Mouse (Mus musculus) myocyte (in vitro differentiated cells): ENCODE data around the gene Ppp1r3c. TPM values are rescaled to one million over a fixed set of nuclear protein-coding genes. Genes with fewer than 3 reads are reported as not detected.

Experiments
- H3K27me3 ChIP-seq: one replicate; pipeline ENCODE4 v1.6.1; 2011; ENCODE audit not compliant: control insufficient read depth, insufficient read depth, insufficient read length
- H3K36me3 ChIP-seq: one replicate; pipeline ENCODE4 v1.6.1; 2011; ENCODE audit not compliant: control insufficient read depth, insufficient read depth
- H3K4me2 ChIP-seq: one replicate; pipeline ENCODE4 v1.6.1; 2011; ENCODE audit warnings: low read depth, control low read depth
- H3K4me3 ChIP-seq: one replicate; pipeline ENCODE4 v1.5.1; 2011; ENCODE audit warnings: mild to moderate bottlenecking, control low read depth, moderate library complexity
- H3K79me2 ChIP-seq: one replicate; pipeline ENCODE4 v1.6.1; 2011; ENCODE audit not compliant: control insufficient read depth, insufficient read depth
- H3ac ChIP-seq: one replicate; pipeline ENCODE4 v1.6.1; 2011; ENCODE audit not compliant: control insufficient read depth, insufficient read length
- CEBPB ChIP-seq: IDR thresholded peaks from 2 replicates; pipeline ENCODE4 v1.6.1; 2011; ENCODE audit warnings: mild to moderate bottlenecking, moderate library complexity; ENCODE audit not compliant: poor library complexity, insufficient read depth, severe bottlenecking
- E2F4 ChIP-seq: IDR thresholded peaks from one replicate; pipeline ENCODE4 v1.6.1; 2011; ENCODE audit warnings: mild to moderate bottlenecking, control low read depth, moderate library complexity; ENCODE audit not compliant: insufficient read depth
- MAX ChIP-seq: IDR thresholded peaks from one replicate; pipeline ENCODE4 v1.6.1; 2011; ENCODE audit warnings: low read depth, mild to moderate bottlenecking, control low read depth
- MYOD1 ChIP-seq, 3 experiments: IDR thresholded peaks; one replicate each; pipeline ENCODE4 v1.6.1; 2011; ENCODE audit warnings: control low read depth in 2 of 3, low read depth in 2 of 3, mild to moderate bottlenecking in 2 of 3, moderate library complexity in 1 of 3; ENCODE audit not compliant: insufficient read length in 2 of 3, control insufficient read depth in 1 of 3
- MYOG ChIP-seq, 3 experiments: IDR thresholded peaks; one replicate each; pipeline ENCODE4 v1.6.1; 2011; ENCODE audit warnings: control low read depth in 2 of 3, low read depth in 2 of 3, mild to moderate bottlenecking in 2 of 3; ENCODE audit not compliant: insufficient read length in 2 of 3, control insufficient read depth in 1 of 3, insufficient read depth in 1 of 3
- POLR2A ChIP-seq: IDR thresholded peaks from one replicate; pipeline ENCODE4 v1.6.1; 2011; ENCODE audit warnings: low read depth, mild to moderate bottlenecking, control low read depth, moderate library complexity; ENCODE audit not compliant: insufficient read length
- POLR2AphosphoS2 ChIP-seq: IDR thresholded peaks from one replicate; pipeline ENCODE4 v1.6.1; 2011; ENCODE audit warnings: low read depth, control low read depth; ENCODE audit not compliant: insufficient read length
- REST ChIP-seq: IDR thresholded peaks from one replicate; pipeline ENCODE4 v1.6.1; 2011; ENCODE audit warnings: mild to moderate bottlenecking, control low read depth, moderate library complexity; ENCODE audit not compliant: insufficient read depth, insufficient read length
- SRF ChIP-seq: IDR thresholded peaks from one replicate; pipeline ENCODE4 v1.6.1; 2011; ENCODE audit warnings: low read depth; ENCODE audit not compliant: control insufficient read depth, insufficient read length
- TCF12 ChIP-seq: IDR thresholded peaks from one replicate; pipeline ENCODE4 v1.6.1; 2011; ENCODE audit warnings: mild to moderate bottlenecking, control low read depth; ENCODE audit not compliant: poor library complexity, insufficient read depth, severe bottlenecking
- TCF3 ChIP-seq: IDR thresholded peaks from one replicate; pipeline ENCODE4 v1.6.1; 2011; ENCODE audit warnings: low read depth, control low read depth; ENCODE audit not compliant: insufficient read length
- USF1 ChIP-seq: IDR thresholded peaks from one replicate; pipeline ENCODE4 v1.6.1; 2011; ENCODE audit warnings: low read depth, mild to moderate bottlenecking, control low read depth, moderate library complexity
- polyA plus RNA-seq: library from polyadenylated mRNA; unstranded; fragments of >200 nt; fragmentation: generic; extraction: Trizol; gene quantifications from one replicate; pipeline ENCODE4 v1.2.1, GENCODE M21; 2012; ENCODE audit warnings: missing spikeins

The Ppp1r3c gene
- not detected for polyA plus RNA-seq

DNA sequence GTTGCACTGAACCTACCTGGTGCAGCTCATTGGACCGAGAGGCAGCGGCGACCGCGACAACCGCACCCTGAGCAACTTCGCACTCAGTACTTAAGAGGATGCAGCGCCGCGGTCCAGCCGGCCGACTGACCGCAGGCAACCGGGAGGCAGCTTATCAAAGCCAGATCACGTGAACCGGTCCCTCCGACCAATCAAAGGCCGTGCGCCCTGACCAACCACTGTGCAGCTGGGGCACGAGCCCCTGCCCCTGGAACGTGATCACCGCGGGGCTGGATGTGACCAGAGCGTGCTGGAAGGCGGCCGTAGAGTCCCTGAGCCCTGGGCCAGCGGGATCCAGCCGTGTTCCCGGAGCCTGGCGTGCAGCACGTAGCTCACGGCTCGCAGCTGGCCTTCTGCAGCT lies at the start of gene Ppp1r3c:
Ppp1r3c (minus strand) TSS at position 117 of the 400 bp plus-strand sequence.
- Histone ChIP-seq H3K4me2 (peak within 1 kb of the TSS; percentile 42), H3K27me3 (peaks cover 8% of the 10 kb centered on the region), H3K79me2 (no peaks in the 10 kb centered on the region), H3ac (no peak within 1 kb of the TSS), H3K36me3 (no peaks in the 10 kb centered on the region), H3K4me3 (no peak within 1 kb of the TSS)
- TF ChIP-seq POLR2A (no peak), MYOG (IDR thresholded peaks at IDR 0.05; ENCODE audit: control insufficient read depth in 1 of 3, insufficient read depth in 1 of 3, insufficient read length in 2 of 3, low read depth in 2 of 3) (no peak), E2F4 (no peak), TCF3 (no peak), REST (no peak)

DNA sequence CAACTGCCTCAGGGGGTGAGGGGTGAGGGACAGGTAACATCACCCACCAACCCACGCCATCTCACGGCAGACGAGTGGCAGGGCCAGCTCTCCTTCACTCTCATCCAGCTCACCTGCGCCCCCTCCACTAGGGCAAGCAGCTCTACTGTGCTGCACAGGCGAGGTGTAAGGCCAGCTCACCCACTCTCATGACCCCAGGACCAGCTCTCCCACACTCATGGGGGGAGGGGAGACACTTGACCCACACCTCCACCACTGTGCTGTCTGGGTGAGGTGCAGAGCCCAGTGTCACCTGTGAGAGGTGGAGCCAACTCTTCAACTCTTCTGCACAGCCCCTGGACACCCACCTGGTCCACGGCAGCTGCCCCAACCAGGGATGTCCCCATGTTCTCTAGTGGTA lies 46.7 kb upstream of the Ppp1r3c start:
- no peak overlapping the region for H3K4me2 ChIP-seq

GRCm38 (mm10) chr19:36782591-36782990 lies 46.1 kb upstream of the Ppp1r3c start:
- TF ChIP-seq CEBPB (no peak), SRF (no peak), MAX (no peak), MYOD1 (IDR thresholded peaks at IDR 0.05; ENCODE audit: control insufficient read depth in 1 of 3, insufficient read length in 2 of 3, low read depth in 2 of 3) (no peak), REST (no peak), MYOG (IDR thresholded peaks at IDR 0.05; ENCODE audit: control insufficient read depth in 1 of 3, insufficient read depth in 1 of 3, insufficient read length in 2 of 3, low read depth in 2 of 3) (no peak), TCF3 (no peak), POLR2A (no peak), TCF12 (no peak), E2F4 (no peak), USF1 (no peak), POLR2AphosphoS2 (no peak)
- no peak overlapping the region for H3ac ChIP-seq

More for the DNA sequence above, 46.7 kb upstream of the Ppp1r3c start:
- TF ChIP-seq MYOG (IDR thresholded peaks at IDR 0.05; ENCODE audit: control insufficient read depth in 1 of 3, insufficient read depth in 1 of 3, insufficient read length in 2 of 3, low read depth in 2 of 3) (no peak), POLR2AphosphoS2 (no peak), TCF3 (no peak), E2F4 (no peak), TCF12 (no peak), MYOD1 (IDR thresholded peaks at IDR 0.05; ENCODE audit: control insufficient read depth in 1 of 3, insufficient read length in 2 of 3, low read depth in 2 of 3) (no peak), REST (no peak), USF1 (no peak), POLR2A (no peak)
- Histone ChIP-seq H3K36me3 (no peaks in the 10 kb centered on the region), H3K27me3 (no peaks in the 10 kb centered on the region), H3ac (no peak overlapping the region), H3K79me2 (no peaks in the 10 kb centered on the region), H3K4me3 (no peak overlapping the region)

DNA sequence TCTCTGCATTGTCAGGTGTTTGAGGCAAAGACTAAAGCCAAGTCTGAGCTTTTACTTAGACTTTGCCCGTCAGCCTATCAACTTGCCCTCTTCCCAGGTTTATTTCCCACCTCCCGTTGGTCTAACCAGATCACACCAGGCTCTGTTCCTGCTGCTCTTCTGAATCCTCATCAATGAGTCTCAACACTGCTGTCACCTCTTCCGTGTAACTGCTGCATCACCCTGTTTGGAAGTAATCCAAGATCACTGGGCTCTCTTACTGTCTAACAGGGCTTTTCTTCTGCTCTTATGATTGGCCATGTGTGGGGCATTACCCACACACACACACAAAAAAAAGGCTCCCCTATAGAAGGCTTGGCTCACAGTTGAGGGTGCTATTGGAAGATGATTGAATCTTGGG lies 45.5 kb upstream of the Ppp1r3c start:
- TF ChIP-seq TCF12 (no peak), MYOG (IDR thresholded peaks at IDR 0.05; ENCODE audit: control insufficient read depth in 1 of 3, insufficient read depth in 1 of 3, insufficient read length in 2 of 3, low read depth in 2 of 3) (no peak), E2F4 (no peak), MYOD1 (IDR thresholded peaks at IDR 0.05; ENCODE audit: control insufficient read depth in 1 of 3, insufficient read length in 2 of 3, low read depth in 2 of 3) (no peak), POLR2AphosphoS2 (no peak), USF1 (no peak), TCF3 (no peak), MAX (no peak), CEBPB (no peak), SRF (no peak), POLR2A (no peak), REST (no peak)
- Histone ChIP-seq H3ac (no peak overlapping the region), H3K79me2 (no peaks in the 10 kb centered on the region), H3K27me3 (no peaks in the 10 kb centered on the region), H3K4me3 (no peak overlapping the region), H3K36me3 (no peaks in the 10 kb centered on the region), H3K4me2 (no peak overlapping the region)

More at GRCm38 (mm10) chr19:36782591-36782990, 46.1 kb upstream of the Ppp1r3c start:
- no peaks in the 10 kb centered on the region for H3K79me2 ChIP-seq
- no peaks in the 10 kb centered on the region for H3K36me3 ChIP-seq
- H3K27me3 ChIP-seq = no peaks in the 10 kb centered on the region
- H3K4me2 ChIP-seq = no peak overlapping the region
- H3K4me3 ChIP-seq = no peak overlapping the region

GRCm38 (mm10) chr19:36780375-36780774 lies 43.9 kb upstream of the Ppp1r3c start:
- Histone ChIP-seq H3K79me2 (no peaks in the 10 kb centered on the region), H3K27me3 (no peaks in the 10 kb centered on the region), H3ac (no peak overlapping the region), H3K4me3 (no peak overlapping the region), H3K36me3 (no peaks in the 10 kb centered on the region), H3K4me2 (no peak overlapping the region)
- TF ChIP-seq SRF = no peak
- TF ChIP-seq MAX = no peak
- TF ChIP-seq POLR2AphosphoS2 = no peak
- TF ChIP-seq REST = no peak
- TF ChIP-seq TCF3 = no peak
- peak; percentile 49 for TF ChIP-seq CEBPB
